Mouse (Mus musculus) spleen, postnatal 36 days (tissue): Measurements from ENCODE around the gene Rgp1.
"Not testable (repeated sequence)": the region's sequence is repeated elsewhere in the genome, so short reads cannot be mapped to it uniquely, and the experiment has no call there.

Experiments used
- DNase-seq, 2 experiments: peaks; one replicate each; pipeline ENCODE4 v3.0.0; 2022; ENCODE audit warnings: low spot score in 2 of 2, mixed read lengths in 1 of 2

Gene Rgp1

DNA sequence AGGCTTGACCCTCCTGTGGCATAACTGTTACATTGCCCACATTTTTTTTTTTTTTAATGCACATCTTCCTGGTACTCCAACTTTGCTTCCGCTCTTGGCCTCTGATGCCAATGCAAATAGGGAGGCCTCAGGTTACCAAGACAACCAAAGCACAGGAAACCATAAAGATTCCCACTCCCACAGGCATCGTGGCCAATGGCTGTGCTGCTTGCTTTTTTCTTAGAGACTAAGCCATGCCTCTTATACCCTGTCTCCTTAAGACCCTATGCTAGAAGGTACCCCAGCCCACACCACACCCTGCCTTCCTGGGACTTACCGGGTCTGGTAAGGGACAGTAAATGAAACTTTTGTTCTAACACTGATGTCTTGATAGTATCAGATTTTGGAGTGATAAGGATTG, 14.9 kb downstream of the Rgp1 start:
- DNase-seq = no peak

- DNase-seq = not testable (repeated sequence)
These were observed 18.1 kb downstream of the Rgp1 start for GRCm38 (mm10) chr4:43596597-43596996.

GRCm38 (mm10) chr4:43598200-43598599, 19.7 kb downstream of the Rgp1 start:
- DNase-seq = peak in 1 of 2 experiments; percentile 26

GRCm38 (mm10) chr4:43598650-43599380, 20.3 kb downstream of the Rgp1 start:
- no peak for DNase-seq

- no peak for DNase-seq
These were observed 21.9 kb downstream of the Rgp1 start for GRCm38 (mm10) chr4:43600195-43600934.

- DNase-seq = no peak
These were observed 25.6 kb downstream of the Rgp1 start for GRCm38 (mm10) chr4:43604099-43604498.

GRCm38 (mm10) chr4:43604751-43605685, 26.5 kb downstream of the Rgp1 start:
- DNase-seq = peak; percentile 37 to 60

GRCm38 (mm10) chr4:43612534-43612933, 34.0 kb downstream of the Rgp1 start:
- DNase-seq = no peak

DNA sequence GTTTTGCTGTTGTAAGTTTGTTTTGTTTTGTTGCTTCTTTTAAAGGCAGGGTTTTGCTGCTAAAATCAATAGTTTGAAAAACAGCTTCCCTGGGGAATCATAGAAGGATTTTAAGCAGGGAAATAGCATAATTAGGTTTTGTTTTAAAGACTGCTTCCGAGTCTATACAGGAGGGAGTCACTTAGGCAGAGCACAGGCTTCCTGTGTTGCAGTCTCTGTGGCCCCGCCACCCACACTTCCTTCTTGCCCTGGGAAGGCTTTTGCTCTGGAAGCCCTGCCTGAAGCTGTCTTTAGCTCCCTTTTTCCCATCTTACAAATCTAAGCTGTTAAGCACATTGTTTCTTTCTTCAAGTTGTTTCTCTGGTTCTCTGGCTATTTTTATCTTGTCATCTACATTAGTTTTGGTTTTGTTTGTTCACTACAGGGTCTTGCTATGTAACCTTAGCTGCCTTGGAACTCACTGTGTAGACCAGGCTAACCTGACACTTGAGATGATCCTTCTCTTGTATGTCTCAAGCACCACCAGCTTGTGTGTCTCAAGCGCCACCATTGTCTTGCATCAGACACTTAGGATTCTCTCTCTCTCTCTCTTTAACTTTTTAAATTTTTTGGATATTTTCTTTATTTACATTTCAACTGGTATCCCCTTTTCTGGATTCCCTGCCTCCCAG, 34.7 kb downstream of the Rgp1 start:
- DNase-seq = peak in 1 of 2 experiments; percentile 18

- no peak for DNase-seq
These were observed 41.7 kb downstream of the Rgp1 start for GRCm38 (mm10) chr4:43620146-43620778.

DNA sequence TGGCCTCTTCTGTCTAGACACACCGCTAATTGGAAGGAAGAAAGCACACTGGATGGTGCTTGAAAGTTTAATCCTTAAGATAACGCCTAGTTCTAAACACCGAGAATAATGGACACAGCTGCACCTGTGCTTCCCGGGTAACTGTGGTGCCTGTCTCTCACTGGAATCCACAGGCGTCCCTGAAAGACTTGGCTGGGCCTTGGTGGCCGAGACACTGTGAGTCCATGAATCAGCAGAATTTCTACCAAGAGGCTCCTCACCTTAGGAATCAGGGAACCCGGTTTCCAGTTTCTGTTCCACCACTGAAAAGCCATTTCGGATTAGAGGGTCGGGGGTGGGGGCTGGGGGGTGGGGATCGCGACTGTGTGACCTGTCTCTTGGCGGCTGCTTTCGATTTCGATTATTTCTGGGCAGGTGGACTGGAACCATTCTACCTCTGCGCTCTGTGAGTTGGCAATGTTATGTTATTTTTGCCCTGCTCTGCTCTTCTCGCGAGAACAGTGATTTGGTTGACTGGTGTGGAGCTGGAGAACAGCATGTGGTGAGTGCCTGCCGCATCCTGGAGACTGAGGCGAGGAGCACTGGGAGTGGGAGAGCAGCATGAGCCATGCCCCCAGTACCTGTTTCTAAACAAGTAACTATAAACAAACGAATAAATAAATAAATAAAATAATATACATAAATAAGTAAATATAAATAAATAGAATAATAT, 50.7 kb downstream of the Rgp1 start:
- DNase-seq = no peak

DNA sequence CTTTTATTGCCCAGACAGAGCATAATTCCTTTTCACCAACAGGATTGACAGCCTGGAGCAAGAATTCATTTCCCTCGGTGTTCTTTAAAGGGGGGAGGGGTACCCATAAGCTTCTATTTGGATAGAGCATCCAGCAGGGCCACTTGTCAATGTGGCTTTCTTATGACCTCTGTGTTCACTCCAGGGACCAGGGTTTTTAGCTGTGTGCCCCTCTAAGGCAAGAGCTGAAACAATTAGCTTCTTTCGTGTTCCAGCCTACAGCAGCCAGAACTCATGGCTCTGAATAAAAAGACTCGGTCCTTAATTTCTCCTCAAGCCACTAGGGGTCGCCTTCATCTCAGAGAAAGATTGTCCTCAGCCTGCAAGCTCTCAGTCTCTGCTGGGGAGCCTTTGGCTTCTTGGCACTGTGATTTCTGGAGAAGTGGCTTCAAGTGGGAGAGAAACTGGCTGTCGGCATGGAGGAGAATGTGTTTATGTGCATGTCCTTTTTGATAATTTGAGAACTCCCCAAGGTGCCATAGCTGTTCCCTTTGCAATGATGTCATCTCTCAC, 51.6 kb downstream of the Rgp1 start:
- DNase-seq = peak; percentile 55 to 67

- no peak for DNase-seq
These were observed 52.1 kb downstream of the Rgp1 start for GRCm38 (mm10) chr4:43630671-43631045.

DNA sequence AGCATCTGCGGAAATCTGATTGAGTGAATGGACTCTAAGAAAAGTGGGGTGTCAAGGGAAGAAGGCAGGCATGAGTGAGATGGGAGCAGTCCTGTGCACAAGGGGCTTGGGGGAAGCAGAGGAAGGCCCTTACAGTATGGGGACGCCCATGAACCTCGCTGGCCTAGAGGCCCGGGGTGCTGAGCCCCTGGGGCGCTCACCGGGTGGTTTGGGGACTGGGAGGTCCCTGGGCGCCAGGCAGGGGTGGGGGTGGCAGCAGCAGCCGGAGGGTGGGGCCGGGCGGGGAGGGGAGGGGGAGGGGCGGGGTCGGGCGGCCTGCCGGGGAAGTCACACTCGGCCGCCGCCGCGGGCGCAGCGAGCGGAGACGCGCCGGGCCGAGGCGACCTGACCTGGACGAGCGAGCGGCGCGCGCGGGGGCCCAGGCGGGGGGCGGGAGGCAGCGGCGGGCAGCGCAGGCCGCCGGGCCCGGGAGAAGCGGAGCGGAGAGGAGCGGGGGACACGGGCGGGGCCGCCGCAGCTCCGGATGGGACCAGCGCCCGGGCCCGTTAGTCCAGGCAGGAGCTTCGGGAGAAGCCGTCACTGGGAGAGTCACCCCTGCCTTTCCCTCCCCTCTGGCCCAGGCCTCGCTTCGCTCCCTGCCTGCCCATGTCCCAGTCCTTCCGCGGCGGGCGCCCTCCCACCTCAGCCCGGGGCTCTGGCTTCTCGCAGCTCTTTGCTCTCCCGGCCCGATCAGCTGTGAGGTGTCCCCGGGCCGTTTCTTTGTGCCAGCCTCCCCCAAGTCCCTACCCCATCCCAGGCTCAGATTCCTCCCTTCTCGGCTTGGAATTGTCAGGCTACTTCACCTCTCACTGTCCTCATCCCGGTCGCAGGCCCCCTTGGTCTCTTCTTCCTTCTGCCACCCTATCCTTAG, 52.8 kb downstream of the Rgp1 start, which contains the start of gene Npr2:
Gene Npr2 (plus strand): TSS at position 890 of the 910 bp plus-strand sequence.
- DNase-seq = no peak

DNA sequence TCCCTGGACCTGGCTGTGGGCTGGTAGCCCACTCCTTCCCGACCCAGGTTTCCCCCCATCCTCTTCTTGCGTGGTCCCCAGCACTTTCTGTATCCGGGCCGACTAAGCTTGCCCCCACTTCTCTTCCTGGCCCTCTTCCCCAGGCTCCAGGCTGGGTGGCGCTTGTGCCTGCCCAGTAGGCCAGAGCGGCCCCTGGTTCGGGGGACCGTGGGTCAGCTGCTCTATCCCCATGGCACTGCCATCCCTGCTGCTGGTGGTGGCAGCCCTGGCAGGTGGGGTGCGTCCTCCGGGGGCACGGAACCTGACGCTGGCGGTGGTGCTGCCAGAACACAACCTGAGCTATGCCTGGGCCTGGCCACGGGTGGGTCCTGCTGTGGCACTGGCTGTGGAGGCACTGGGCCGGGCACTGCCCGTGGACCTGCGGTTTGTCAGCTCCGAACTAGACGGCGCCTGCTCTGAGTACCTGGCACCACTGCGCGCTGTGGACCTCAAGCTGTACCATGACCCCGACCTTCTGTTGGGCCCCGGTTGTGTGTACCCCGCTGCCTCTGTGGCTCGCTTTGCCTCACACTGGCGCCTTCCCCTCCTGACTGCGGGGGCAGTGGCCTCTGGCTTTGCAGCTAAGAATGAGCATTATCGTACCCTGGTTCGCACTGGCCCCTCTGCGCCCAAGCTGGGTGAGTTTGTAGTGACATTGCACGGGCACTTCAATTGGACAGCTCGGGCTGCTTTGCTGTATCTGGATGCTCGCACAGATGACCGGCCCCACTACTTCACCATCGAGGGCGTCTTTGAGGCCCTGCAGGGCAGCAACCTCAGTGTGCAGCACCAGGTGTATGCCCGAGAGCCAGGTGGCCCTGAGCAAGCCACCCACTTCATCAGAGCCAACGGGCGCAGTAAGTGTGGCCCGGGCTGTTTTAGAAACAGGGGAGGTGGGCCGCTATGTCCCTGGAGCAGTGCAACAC, 53.7 kb downstream of the Rgp1 start:
- DNase-seq = no peak

DNA sequence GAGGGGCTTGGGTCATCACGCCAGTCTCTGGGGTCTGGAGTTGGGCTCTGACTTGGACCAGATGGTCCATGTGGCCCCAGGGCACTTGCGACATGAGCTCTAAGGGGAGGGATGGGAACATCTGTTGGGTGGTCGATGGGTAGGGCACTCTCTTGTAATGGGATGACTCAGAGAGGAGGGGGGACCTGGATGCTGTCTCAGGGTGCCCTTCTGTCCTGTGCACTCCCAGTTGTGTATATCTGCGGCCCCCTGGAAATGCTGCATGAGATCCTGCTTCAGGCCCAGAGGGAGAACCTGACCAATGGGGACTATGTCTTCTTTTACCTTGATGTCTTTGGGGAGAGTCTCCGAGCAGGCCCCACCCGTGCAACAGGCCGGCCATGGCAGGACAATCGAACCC, 54.8 kb downstream of the Rgp1 start:
- no peak for DNase-seq

DNA sequence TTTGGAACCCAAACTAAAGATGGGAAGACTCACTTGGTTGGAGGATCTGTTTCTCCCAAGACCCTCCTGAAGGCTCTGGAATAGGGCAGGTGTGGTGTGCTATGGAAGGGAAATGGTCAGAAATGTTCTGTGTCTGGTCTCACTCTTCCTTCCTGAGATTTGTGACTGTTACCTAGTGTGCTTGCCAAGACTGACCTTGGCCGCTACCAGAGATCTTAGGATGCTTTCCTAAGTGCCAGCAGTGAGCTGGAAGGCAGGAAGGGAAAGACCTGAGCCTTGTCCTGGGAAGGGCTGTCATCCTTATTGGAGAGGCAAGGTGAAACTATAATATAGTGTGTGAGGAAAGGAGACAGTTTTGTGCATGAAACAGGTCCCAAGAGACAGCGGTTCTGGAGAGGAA, 55.2 kb downstream of the Rgp1 start:
- no peak for DNase-seq
